Mouse (Mus musculus) myocyte (in vitro differentiated cells): Measurements from ENCODE around the gene Dpp4.

Experiments
- CEBPB ChIP-seq: IDR thresholded peaks from 2 replicates; pipeline ENCODE4 v1.6.1; 2011; ENCODE audit warnings: mild to moderate bottlenecking, moderate library complexity; ENCODE audit not compliant: poor library complexity, insufficient read depth, severe bottlenecking
- E2F4 ChIP-seq: IDR thresholded peaks from one replicate; pipeline ENCODE4 v1.6.1; 2011; ENCODE audit warnings: mild to moderate bottlenecking, control low read depth, moderate library complexity; ENCODE audit not compliant: insufficient read depth
- MAX ChIP-seq: IDR thresholded peaks from one replicate; pipeline ENCODE4 v1.6.1; 2011; ENCODE audit warnings: low read depth, mild to moderate bottlenecking, control low read depth
- MYOD1 ChIP-seq, 3 experiments: IDR thresholded peaks; one replicate each; pipeline ENCODE4 v1.6.1; 2011; ENCODE audit warnings: control low read depth in 2 of 3, low read depth in 2 of 3, mild to moderate bottlenecking in 2 of 3, moderate library complexity in 1 of 3; ENCODE audit not compliant: insufficient read length in 2 of 3, control insufficient read depth in 1 of 3
- POLR2A ChIP-seq: IDR thresholded peaks from one replicate; pipeline ENCODE4 v1.6.1; 2011; ENCODE audit warnings: low read depth, mild to moderate bottlenecking, control low read depth, moderate library complexity; ENCODE audit not compliant: insufficient read length
- POLR2AphosphoS2 ChIP-seq: IDR thresholded peaks from one replicate; pipeline ENCODE4 v1.6.1; 2011; ENCODE audit warnings: low read depth, control low read depth; ENCODE audit not compliant: insufficient read length
- REST ChIP-seq: IDR thresholded peaks from one replicate; pipeline ENCODE4 v1.6.1; 2011; ENCODE audit warnings: mild to moderate bottlenecking, control low read depth, moderate library complexity; ENCODE audit not compliant: insufficient read depth, insufficient read length
- TCF3 ChIP-seq: IDR thresholded peaks from one replicate; pipeline ENCODE4 v1.6.1; 2011; ENCODE audit warnings: low read depth, control low read depth; ENCODE audit not compliant: insufficient read length
- USF1 ChIP-seq: IDR thresholded peaks from one replicate; pipeline ENCODE4 v1.6.1; 2011; ENCODE audit warnings: low read depth, mild to moderate bottlenecking, control low read depth, moderate library complexity

DNA sequence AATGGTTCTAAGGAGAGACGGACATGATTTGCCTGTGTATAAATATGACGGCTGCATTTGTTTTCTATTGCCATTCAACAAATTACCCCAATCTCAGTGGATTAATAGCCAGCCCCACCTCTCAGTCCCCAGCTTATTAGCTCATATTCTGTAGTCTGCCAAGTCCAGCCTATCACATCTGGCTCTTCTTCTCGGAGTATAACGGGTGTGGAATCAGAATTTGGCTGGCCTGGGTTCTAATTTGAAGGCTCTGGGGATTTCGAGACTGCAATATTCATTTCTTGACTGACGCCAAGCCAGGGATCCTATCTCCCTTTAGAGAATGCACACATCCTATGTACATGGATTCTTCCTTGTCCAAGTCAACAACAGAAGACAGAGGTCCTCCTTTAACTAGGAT is 11.0 kb downstream of the Dpp4 start:
- TF ChIP-seq E2F4, result no peak
- no peak for TF ChIP-seq TCF3
- no peak for TF ChIP-seq POLR2A
- TF ChIP-seq POLR2AphosphoS2, result no peak
- no peak for TF ChIP-seq MAX
- no peak for TF ChIP-seq MYOD1 (IDR thresholded peaks at IDR 0.05; ENCODE audit: control insufficient read depth in 1 of 3, insufficient read length in 2 of 3, low read depth in 2 of 3)
- no peak for TF ChIP-seq CEBPB
- TF ChIP-seq REST, result no peak
- TF ChIP-seq USF1, result no peak
